In genomic region chr13:37864697-37865096, GRCm38 (mm10) we compare ENCODE assay signal across 24 mouse cellular contexts.
DNase-seq lines count a peak whose midpoint lies in the region; ATAC-seq and TF ChIP-seq lines count a peak whose summit lies in the region.
"Had no signal": no experiment of that assay in that cellular context is flagged by ENCODE, and none has a peak within 500 bp of the region (broad histone marks: within the 10 kb centered on the region; RNA-seq: fewer than 3 reads in every experiment).

No protein-coding gene starts in this region.

- WGBS in intestine, embryonic 14.5 days = 67% methylated on average over 1 of the region's 1 CpGs
- WGBS in intestine, postnatal 0 days = 74% methylated on average over 1 of the region's 1 CpGs
- 82% methylated on average over 1 of the region's 1 CpGs for WGBS in liver, embryonic 14.5 days (ENCODE audit: insufficient replicate concordance)
- WGBS in heart, adult 2 months = 74% methylated on average over 1 of the region's 1 CpGs

- no peak for ATAC-seq in intestine, embryonic 14.5 days (replicated peaks; ENCODE audit: low FRiP score, low TSS enrichment, low read depth)
- ATAC-seq in intestine, postnatal 0 days = no peak
- no peak for ATAC-seq in liver, embryonic 14.5 days (ENCODE audit: insufficient read depth)
- ATAC-seq in megakaryocyte-erythroid progenitor cell, adult 5-6 weeks (replicated peaks; ENCODE audit: low FRiP score, low TSS enrichment, poor library complexity, severe bottlenecking) = no peak
- ATAC-seq: activated CD4-positive, CD25-positive, alpha-beta regulatory T cell, adult 4 months; CD4-positive, CD25-positive, alpha-beta regulatory T cell, adult 4 months; forebrain, embryonic 14.5 days; forebrain, postnatal 0 days had no signal

- TF ChIP-seq POLR2A in MEL (IDR thresholded peaks at IDR 0.05; ENCODE audit: control insufficient read depth in 1 of 2, insufficient read depth in 1 of 2, low read depth in 1 of 2, low read length in 2 of 2, poor library complexity in 1 of 2) = no peak
- no peak for TF ChIP-seq POLR2A in heart, adult 2 months (IDR thresholded peaks at IDR 0.05; ENCODE audit: insufficient read depth, low read depth, low read length)

- no peak overlapping the region for H3K4me2 ChIP-seq in intestine, embryonic 14.5 days (ENCODE audit: low read length)
- H3K4me2 ChIP-seq in intestine, postnatal 0 days (replicated peaks; ENCODE audit: low read depth) = no peak overlapping the region
- no peak overlapping the region for H3K4me2 ChIP-seq in liver, embryonic 14.5 days (ENCODE audit: low read depth)
- H3K4me2 ChIP-seq: embryonic facial prominence, embryonic 12.5 days; embryonic facial prominence, embryonic 15.5 days; heart, embryonic 11.5 days; hindbrain, embryonic 12.5 days; hindbrain, embryonic 15.5 days had no signal

- no peak for TF ChIP-seq CTCF in intestine, postnatal 0 days (IDR thresholded peaks at IDR 0.05; ENCODE audit: low read depth)
- no peak for TF ChIP-seq CTCF in MEL (IDR thresholded peaks at IDR 0.05 in 2 of 3, conservative IDR thresholded peaks at IDR 0.05 in 1 of 3; ENCODE audit: control insufficient read depth in 1 of 3, insufficient read depth in 1 of 3, low read depth in 2 of 3, low read length in 3 of 3, poor library complexity in 1 of 3, severe bottlenecking in 1 of 3)
- TF ChIP-seq CTCF in liver, embryonic 14.5 days (IDR thresholded peaks at IDR 0.05; ENCODE audit: low read depth) = no peak
- no peak for TF ChIP-seq CTCF in heart, adult 2 months (IDR thresholded peaks at IDR 0.05)

- peak overlapping the region; percentile 2; the same call in 1 of the 2 replicates for H3K27ac ChIP-seq in intestine, embryonic 14.5 days (ENCODE audit: low read depth)
- H3K27ac ChIP-seq in intestine, postnatal 0 days (ENCODE audit: low read depth, low read length) = no peak overlapping the region
- peak overlapping the region; percentile 82 for H3K27ac ChIP-seq in MEL (ENCODE audit: control insufficient read depth, low read depth, low read length)
- peak overlapping the region; percentile 19; the same call in 1 of the 2 replicates for H3K27ac ChIP-seq in liver, embryonic 14.5 days
- no peak overlapping the region for H3K27ac ChIP-seq in heart, adult 2 months
- H3K27ac ChIP-seq: embryonic facial prominence, embryonic 12.5 days; embryonic facial prominence, embryonic 15.5 days; hindbrain, embryonic 12.5 days; hindbrain, embryonic 15.5 days had no signal

- H3K79me2 ChIP-seq in MEL (ENCODE audit: control insufficient read depth, insufficient read depth, low read length, poor library complexity) = peaks cover 46% of the 10 kb centered on the region
- H3K79me2 ChIP-seq in heart, adult 2 months (replicated peaks; ENCODE audit: control insufficient read depth, insufficient read depth, low read length) = peaks cover 10% of the 10 kb centered on the region

- no peaks in the 10 kb centered on the region for H3K9me3 ChIP-seq in intestine, embryonic 14.5 days (ENCODE audit: control insufficient read depth, low read length)
- H3K9me3 ChIP-seq in intestine, postnatal 0 days (ENCODE audit: control insufficient read depth) = no peaks in the 10 kb centered on the region
- H3K9me3 ChIP-seq in MEL (replicated peaks; ENCODE audit: insufficient read depth, low read length) = no peaks in the 10 kb centered on the region
- H3K9me3 ChIP-seq in liver, embryonic 14.5 days (ENCODE audit: control insufficient read depth, low read length) = no peaks in the 10 kb centered on the region
- H3K9me3 ChIP-seq: embryonic facial prominence, embryonic 12.5 days; embryonic facial prominence, embryonic 15.5 days; hindbrain, embryonic 12.5 days; hindbrain, embryonic 15.5 days had no signal

- no peak for TF ChIP-seq RAD21 in MEL (IDR thresholded peaks at IDR 0.05; ENCODE audit: low read depth, low read length)

- H3K4me3 ChIP-seq in intestine, embryonic 14.5 days (ENCODE audit: low read depth, low read length) = no peak overlapping the region
- no peak overlapping the region for H3K4me3 ChIP-seq in intestine, postnatal 0 days (ENCODE audit: low read depth, low read length)
- H3K4me3 ChIP-seq in MEL (ENCODE audit: control insufficient read depth in 1 of 2, insufficient read depth in 1 of 2, low read depth in 2 of 2, low read length in 2 of 2) = no peak overlapping the region
- H3K4me3 ChIP-seq in liver, embryonic 14.5 days (ENCODE audit: insufficient read depth in 1 of 2, low read depth in 2 of 2, low read length in 2 of 2) = no peak overlapping the region
- no peak overlapping the region for H3K4me3 ChIP-seq in heart, adult 2 months
- H3K4me3 ChIP-seq: embryonic facial prominence, embryonic 12.5 days; embryonic facial prominence, embryonic 15.5 days; hindbrain, embryonic 12.5 days; hindbrain, embryonic 15.5 days had no signal

- peaks cover 48% of the 10 kb centered on the region for H3K4me1 ChIP-seq in intestine, embryonic 14.5 days (replicated peaks; ENCODE audit: control insufficient read depth, insufficient read depth, low read length)
- peaks cover 2% of the 10 kb centered on the region; the same call in 1 of the 2 replicates for H3K4me1 ChIP-seq in intestine, postnatal 0 days (replicated peaks; ENCODE audit: control insufficient read depth, insufficient read depth, low read length)
- H3K4me1 ChIP-seq in MEL (ENCODE audit: control insufficient read depth in 1 of 2, insufficient read depth in 2 of 2, low read length in 2 of 2) = peaks cover 56 to 57% of the 10 kb centered on the region in 2 experiments
- H3K4me1 ChIP-seq in liver, embryonic 14.5 days (replicated peaks; ENCODE audit: control insufficient read depth in 2 of 2, insufficient read depth in 2 of 2, low read length in 1 of 2) = peaks cover 80 to 85% of the 10 kb centered on the region in 2 experiments
- peaks cover 24% of the 10 kb centered on the region for H3K4me1 ChIP-seq in heart, adult 2 months (ENCODE audit: control insufficient read depth, insufficient read depth, low read length)

- no peaks in the 10 kb centered on the region for H3K27me3 ChIP-seq in intestine, embryonic 14.5 days (replicated peaks; ENCODE audit: control insufficient read depth, insufficient read depth, low read length)
- no peaks in the 10 kb centered on the region for H3K27me3 ChIP-seq in intestine, postnatal 0 days (replicated peaks; ENCODE audit: control insufficient read depth, insufficient read depth, low read length)
- H3K27me3 ChIP-seq in MEL (ENCODE audit: control insufficient read depth in 1 of 2, insufficient read depth in 2 of 2, low read length in 2 of 2) = no peaks in the 10 kb centered on the region
- no peaks in the 10 kb centered on the region for H3K27me3 ChIP-seq in liver, embryonic 14.5 days (ENCODE audit: control insufficient read depth, insufficient read depth, low read length)
- H3K27me3 ChIP-seq in heart, adult 2 months (ENCODE audit: control insufficient read depth, insufficient read depth, low read length) = no peaks in the 10 kb centered on the region
- H3K27me3 ChIP-seq: embryonic facial prominence, embryonic 12.5 days; embryonic facial prominence, embryonic 15.5 days; hindbrain, embryonic 12.5 days; hindbrain, embryonic 15.5 days had no signal

- no peak overlapping the region for H3K9ac ChIP-seq in intestine, embryonic 14.5 days (ENCODE audit: low read length)
- H3K9ac ChIP-seq in intestine, postnatal 0 days (ENCODE audit: low read depth, low read length) = no peak overlapping the region
- no peak overlapping the region for H3K9ac ChIP-seq in MEL (ENCODE audit: control insufficient read depth, low read depth, low read length, poor library complexity, severe bottlenecking)
- no peak overlapping the region for H3K9ac ChIP-seq in liver, embryonic 14.5 days (replicated peaks)
- H3K9ac ChIP-seq in heart, adult 2 months (ENCODE audit: low read depth, low read length) = no peak overlapping the region
- H3K9ac ChIP-seq: embryonic facial prominence, embryonic 12.5 days; embryonic facial prominence, embryonic 15.5 days; forebrain, postnatal 0 days; hindbrain, embryonic 12.5 days; hindbrain, embryonic 15.5 days had no signal

- DNase-seq in intestine, embryonic 14.5 days (ENCODE audit: low spot score) = no peak
- no peak for DNase-seq in MEL (ENCODE audit: low read depth, low spot score)
- DNase-seq in liver, embryonic 14.5 days (ENCODE audit: low read depth in 3 of 3, low spot score in 3 of 3) = no peak
- DNase-seq in adrenal gland, postnatal 10 days = no peak
- no peak for DNase-seq in heart, adult 2 months
- DNase-seq: adrenal gland, adult 8-10 months; adrenal gland, postnatal 36 days; cerebellum, adult 11 months; cerebellum, adult 2 months; cerebellum, adult 9-11 months; cerebellum, postnatal 25 days; forebrain, postnatal 0 days; gastrocnemius, postnatal 10 days; gastrocnemius, postnatal 36 days had no signal

- TF ChIP-seq EP300 in MEL (IDR thresholded peaks at IDR 0.05; ENCODE audit: low read depth in 1 of 2, low read length in 2 of 2) = no peak
- no peak for TF ChIP-seq EP300 in liver, embryonic 14.5 days (IDR thresholded peaks at IDR 0.05; ENCODE audit: low read depth)
- no peak for TF ChIP-seq EP300 in heart, adult 2 months (IDR thresholded peaks at IDR 0.05; ENCODE audit: insufficient read depth, low read depth, low read length)

- H3K36me3 ChIP-seq in intestine, embryonic 14.5 days (ENCODE audit: control insufficient read depth, insufficient read depth, low read length) = no peaks in the 10 kb centered on the region
- no peaks in the 10 kb centered on the region for H3K36me3 ChIP-seq in intestine, postnatal 0 days (ENCODE audit: control insufficient read depth, insufficient read depth)
- peaks cover 4 to 76% of the 10 kb centered on the region in 2 experiments for H3K36me3 ChIP-seq in MEL (ENCODE audit: control insufficient read depth in 1 of 2, insufficient read depth in 2 of 2, low read length in 2 of 2)
- H3K36me3 ChIP-seq in liver, embryonic 14.5 days (replicated peaks; ENCODE audit: control insufficient read depth, insufficient read depth, low read depth) = peaks cover 2% of the 10 kb centered on the region; the same call in 1 of the 2 replicates
- H3K36me3 ChIP-seq in heart, adult 2 months (ENCODE audit: control insufficient read depth, insufficient read depth, low read length) = peaks cover 13% of the 10 kb centered on the region
- H3K36me3 ChIP-seq: embryonic facial prominence, embryonic 12.5 days; embryonic facial prominence, embryonic 15.5 days; hindbrain, embryonic 12.5 days; hindbrain, embryonic 15.5 days had no signal

- intact Hi-C loops in heart, adult 2 months (cut with DNase I) = no loop called here

TF ChIP-seq in MEL, 35 proteins besides CTCF, POLR2A, EP300 and RAD21 (continues in another document):
- TF ChIP-seq NRF1 (IDR thresholded peaks at IDR 0.05; ENCODE audit: insufficient read depth, low read depth, low read length, poor library complexity, severe bottlenecking) (no peak), ELF1 (IDR thresholded peaks at IDR 0.05; ENCODE audit: low read depth, low read length) (0 out of 2 replicates have a peak, but pooled peaks have one; percentile 10), KAT2A (conservative IDR thresholded peaks at IDR 0.05; ENCODE audit: low read depth, low read length) (no peak), MAZ (IDR thresholded peaks at IDR 0.05; ENCODE audit: low read depth, low read length) (peak; percentile 63; the same call in 1 of the 2 replicates), HCFC1 (IDR thresholded peaks at IDR 0.05; ENCODE audit: low read depth, low read length) (no peak), USF1 (IDR thresholded peaks at IDR 0.05; ENCODE audit: low read depth, low read length) (peak; percentile 26; the same call in 1 of the 2 replicates)

Comparison
In these comparisons a context has a peak if more than half of its experiments do, and no peak if none do; other contexts are left out.
1. H3K27ac ChIP-seq: peak in intestine, embryonic 14.5 days (single experiment), MEL (single experiment) and liver, embryonic 14.5 days (single experiment); none in intestine, postnatal 0 days (single experiment) and heart, adult 2 months (single experiment).